Mouse (Mus musculus) forelimb bud, embryonic 11.5 days (tissue): ENCODE data around the gene Zc3hc1.
A peak's percentile ranks its signal among the peaks of the same experiment; 100 is the strongest.

Experiments
- DNase-seq: peaks from one replicate; pipeline ENCODE4 v3.0.0-alpha.2; 2012; ENCODE audit warnings: low read depth, low spot score

Gene Zc3hc1

DNA sequence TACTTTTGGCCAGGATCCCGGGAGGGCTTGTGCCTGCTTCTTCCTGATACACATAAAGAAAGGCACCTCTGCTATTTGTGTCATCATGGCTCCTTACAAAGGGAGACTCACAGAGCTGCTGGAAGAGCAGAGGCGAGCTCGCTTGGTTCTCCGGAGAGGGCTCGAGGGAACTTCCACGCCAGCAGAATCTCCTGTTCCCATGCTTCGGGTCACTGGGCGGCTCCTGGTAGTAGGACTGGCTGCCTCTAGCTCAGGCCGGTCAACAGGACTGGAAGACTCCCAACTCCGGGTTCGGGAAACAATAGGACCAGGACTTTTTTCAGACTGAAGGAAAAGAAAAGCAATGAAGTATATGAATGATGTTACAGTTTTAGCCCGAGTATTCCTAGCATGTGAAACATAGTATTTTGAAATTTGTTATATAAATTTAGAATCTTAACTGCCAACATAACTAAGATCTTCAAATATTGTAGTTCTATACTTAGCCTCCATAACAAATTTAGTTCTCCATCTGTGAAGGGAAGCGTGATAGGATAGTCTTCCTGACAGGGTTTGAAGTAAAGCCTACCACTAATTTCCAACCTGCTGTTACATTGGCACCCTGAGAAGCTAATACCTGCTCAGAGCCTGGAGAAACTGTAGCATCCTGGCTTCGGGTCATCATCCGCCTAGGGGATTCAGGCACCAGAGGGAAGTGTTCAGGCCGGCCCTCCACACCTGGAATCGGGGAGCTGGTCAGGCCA, 18.0 kb downstream of the Zc3hc1 start:
- no peak for DNase-seq

DNA sequence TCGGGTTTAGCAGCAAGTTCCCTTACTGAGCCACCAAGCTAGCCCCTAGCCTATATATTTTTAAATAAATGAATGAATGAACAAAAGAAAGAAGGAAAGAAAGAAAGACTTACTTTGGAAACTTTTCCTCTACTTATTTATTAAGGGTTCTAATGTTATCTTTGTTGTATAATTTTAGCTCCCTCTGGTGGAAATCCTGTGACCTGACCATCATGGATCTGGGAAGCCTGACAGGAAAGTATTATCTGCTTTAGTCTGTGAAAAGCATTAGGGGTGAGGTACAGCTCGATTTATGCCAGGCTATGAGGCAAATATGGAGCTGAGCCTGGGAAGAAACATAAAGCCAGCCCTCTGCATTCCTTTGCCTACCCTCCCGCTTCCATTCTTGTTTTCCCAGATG, 21.5 kb downstream of the Zc3hc1 start:
- no peak for DNase-seq

GRCm38 (mm10) chr6:30363808-30364207, 27.0 kb downstream of the Zc3hc1 start:
- no peak for DNase-seq

DNA sequence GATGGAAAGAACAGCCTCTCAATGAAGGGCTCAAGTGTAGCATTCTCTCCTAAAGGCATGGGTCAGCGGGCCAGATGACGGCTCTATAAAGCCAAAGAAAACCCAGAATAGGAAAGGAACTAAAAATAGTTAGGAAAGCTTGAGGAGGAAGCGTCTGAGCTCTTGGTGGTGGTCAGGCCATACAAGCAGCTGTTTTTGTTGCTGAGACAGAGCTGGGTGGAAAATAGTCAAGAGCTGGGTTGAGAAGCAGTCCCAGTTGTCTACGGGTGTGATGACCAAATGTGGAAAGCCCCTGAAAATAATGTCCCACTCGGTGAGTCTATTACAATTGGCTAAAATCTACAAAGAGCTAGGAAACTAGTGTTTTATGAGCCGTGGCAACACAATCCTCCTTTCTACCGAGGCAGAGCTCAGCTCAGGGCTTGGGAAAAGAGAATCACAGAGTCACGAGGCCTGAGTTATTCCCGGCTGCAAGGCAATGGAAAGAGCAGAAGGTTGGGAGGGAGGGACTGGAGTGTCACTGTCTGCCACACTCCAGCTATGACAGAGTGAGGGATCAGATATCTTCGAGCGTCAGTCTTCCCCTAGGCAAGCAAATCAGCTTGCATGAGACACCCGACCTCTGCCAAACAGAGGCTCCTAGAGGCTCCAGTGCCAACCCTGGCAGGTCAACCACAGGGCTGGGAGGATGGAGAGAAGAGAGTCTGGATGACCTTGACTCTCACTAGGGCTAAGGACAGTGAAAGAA, 30.9 kb downstream of the Zc3hc1 start:
- no peak for DNase-seq

DNA sequence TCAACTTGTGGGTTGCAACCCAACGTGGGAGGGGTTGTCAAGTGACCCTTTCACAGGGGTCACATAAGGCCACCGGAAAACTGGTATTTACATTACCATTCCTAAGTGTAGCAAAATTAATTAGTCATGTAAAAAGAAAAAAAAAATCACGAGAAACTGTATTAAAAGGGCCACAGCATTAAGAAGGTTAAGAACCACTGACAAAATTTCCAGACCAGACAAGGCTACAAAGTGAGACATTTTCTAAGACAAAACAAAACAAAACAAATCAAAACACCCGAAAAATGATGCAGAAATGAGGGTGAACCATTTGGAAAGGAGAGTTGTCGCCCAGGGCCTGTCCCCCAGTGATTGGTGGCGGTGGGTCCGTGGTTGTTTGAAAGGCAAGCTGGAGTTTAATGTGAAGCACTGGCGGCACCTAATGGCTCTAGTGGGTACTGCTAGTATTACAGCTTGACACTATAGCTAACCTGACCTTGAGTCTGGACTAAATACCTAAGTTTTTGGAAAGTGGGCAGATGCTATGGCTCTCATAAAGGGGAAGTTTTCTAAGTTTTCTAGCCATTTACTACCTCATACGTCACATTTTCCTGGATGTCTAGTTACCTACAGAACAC, 33.2 kb downstream of the Zc3hc1 start:
- DNase-seq = peak; percentile 86

DNA sequence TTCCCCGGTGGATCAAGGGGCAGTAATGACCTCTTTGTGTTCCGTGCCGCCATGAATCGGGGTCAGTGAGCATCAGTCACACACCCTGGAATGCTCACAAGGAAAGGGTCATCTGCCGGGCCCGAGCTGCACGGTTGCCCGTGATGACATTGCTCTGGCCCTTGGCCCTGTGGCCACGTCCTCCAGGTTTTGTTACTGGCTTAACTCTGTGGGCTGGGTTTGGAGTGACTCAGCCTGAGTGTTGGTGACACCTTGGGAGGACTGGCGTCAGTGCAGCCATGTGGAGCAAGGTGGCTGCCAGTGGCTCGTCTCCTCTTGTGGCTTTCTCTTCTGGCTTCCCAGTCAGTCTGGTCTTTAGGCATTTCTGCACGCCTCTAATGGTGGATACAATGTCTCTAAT, 34.1 kb downstream of the Zc3hc1 start:
- no peak for DNase-seq

- no peak for DNase-seq
These were observed 34.7 kb downstream of the Zc3hc1 start for GRCm38 (mm10) chr6:30356161-30356560.

GRCm38 (mm10) chr6:30355701-30356100, 35.1 kb downstream of the Zc3hc1 start:
- no peak for DNase-seq

DNA sequence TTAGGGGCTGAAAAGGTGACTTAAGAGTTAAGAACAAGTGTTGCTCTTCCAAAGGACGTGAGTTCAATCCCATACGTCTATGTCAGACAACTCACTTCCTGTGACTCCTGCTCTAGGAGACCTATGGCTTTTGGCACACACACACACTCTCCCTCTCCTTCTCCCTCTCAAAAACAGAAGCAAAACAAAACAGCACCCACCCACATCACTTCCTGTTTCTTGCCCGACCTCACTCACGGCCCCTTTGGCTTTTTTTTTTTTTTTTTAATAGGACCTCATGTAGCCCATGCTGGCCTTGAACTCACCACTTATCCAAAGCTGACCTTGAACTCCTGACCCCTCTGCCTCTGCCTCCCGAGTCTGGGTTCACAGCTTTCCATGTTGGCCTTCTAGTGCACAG, 36.1 kb downstream of the Zc3hc1 start:
- DNase-seq = no peak

DNA sequence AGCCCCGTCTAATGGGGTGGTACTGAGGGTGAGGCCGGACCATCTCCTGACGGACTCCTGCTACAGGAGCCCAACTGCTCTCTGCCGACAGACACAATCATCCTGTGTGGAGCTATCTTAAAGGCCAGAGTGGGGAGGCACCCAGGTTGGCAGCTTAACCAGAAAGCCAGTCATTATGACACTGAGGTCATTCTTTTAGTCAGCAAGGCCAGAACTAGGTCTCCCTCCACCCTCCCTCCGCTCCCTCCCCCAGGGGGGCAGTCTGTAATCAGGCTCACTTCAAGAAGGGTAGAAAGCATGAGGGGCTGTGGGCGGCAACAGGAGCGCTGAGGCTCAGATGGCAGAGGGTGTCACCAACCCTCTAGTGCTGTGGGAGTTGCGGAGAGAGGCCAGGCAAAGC, 37.2 kb downstream of the Zc3hc1 start:
- DNase-seq = no peak

DNA sequence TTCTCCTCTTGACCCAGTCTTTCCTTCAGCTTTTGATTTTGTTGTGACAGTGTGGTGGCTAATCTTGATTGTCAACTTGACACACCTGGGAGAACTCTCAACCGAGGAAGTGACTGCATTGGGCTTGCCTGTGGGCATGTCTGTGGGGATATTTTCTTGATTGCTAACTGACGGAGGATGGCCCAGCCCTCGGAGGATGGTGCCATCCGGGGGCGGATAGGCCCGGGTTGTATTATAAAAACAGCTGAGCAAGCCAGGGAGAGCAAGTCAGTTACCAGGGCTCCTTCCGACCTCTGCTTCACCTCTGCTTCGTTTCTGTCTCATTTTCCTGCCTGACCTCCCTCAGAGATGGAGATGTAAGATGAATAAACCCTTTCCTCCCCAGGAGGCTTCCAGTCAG, 38.1 kb downstream of the Zc3hc1 start:
- no peak for DNase-seq

DNA sequence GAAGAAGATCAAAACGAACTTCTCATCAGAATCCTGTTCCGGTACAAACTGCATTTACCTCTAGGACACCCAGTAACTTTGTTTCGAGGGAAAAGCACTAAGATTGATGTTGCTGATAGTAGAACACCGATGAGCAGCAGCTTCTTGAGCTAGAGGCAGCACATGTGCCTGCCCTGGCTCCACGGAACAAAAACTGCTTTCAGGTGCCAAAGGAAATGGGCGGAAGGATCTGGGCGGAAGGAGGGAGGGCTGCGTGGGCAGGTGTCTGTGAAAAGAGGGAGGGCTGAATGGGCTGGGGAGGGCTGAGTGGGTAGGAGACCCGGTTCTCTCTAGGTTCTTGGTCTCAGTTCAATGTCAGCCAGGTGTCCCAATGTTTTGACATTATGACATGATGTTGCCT, 39.5 kb downstream of the Zc3hc1 start:
- no peak for DNase-seq

- no peak for DNase-seq
These were observed 43.5 kb downstream of the Zc3hc1 start for GRCm38 (mm10) chr6:30347288-30347801.

- DNase-seq = no peak
These were observed 44.1 kb downstream of the Zc3hc1 start for GRCm38 (mm10) chr6:30346737-30347136.

DNA sequence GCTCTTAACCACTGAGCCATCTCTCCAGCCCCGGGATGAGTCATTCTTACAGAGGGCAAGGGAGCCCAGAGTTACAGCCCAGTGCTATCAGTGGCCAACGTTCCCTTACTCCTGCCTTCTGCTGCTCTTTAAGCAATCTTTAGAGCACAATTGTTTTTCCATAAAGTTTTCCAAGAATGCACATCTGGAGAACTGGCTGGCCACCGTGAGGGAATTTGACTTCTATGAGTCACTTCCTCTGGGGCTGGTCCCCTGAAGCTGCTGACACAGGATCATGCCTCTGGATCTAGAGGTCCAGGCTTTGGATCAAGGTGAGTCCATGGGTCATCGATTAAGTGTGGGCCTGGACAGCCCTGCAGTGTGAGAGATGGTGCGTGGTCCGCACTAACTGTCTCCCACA, 46.8 kb downstream of the Zc3hc1 start:
- no peak for DNase-seq

DNA sequence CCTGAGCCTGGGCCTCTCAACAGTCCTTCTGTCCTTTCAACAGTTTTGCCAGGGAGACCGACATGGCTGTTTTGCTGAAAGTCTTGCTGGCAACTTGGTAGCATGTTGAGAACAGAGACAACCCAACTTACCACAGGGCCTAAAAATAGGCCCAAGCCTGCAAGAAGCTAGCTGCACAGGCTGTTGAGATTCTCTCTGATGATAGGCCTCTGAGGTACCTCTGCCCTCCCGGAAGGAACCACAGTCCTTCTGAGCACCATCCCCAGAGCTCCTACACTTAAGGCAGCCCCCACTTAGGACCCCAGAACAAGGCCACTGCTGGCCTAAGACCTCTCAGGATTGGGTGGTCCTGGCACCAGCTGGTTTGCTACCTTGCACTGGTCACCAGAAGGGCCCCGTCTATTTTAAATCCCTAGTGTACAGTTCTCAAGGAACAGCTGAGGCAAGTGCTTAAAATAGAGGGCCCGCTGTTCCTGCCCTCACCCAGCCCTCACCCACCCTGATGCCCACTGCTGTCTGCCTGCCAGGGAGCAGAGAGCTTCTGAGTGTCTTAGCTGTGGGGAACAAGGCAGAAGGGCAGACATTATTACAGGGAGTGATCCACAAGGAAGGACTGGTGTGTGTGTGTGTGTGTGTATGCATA, 50.5 kb downstream of the Zc3hc1 start:
- DNase-seq = no peak

DNA sequence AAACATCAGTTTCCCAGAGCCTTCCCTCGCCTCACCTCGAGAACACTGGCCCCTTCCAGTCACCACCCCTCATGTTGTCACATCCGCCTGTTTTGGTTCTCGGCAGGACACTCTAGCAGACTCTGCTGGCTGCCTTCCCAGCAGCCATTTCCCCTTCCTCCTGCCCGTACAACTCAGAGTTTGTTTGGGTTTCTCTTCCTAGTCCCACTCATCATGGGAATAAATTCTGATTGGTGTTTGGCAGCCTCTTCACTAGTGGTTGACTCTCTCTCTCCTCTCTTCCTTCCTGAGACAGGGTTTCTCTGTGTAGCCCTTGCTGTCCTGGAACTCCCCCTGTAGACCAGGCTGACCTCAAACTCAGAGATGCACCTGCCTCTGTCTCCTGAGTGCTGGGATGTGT, 53.9 kb downstream of the Zc3hc1 start:
- DNase-seq = no peak

DNA sequence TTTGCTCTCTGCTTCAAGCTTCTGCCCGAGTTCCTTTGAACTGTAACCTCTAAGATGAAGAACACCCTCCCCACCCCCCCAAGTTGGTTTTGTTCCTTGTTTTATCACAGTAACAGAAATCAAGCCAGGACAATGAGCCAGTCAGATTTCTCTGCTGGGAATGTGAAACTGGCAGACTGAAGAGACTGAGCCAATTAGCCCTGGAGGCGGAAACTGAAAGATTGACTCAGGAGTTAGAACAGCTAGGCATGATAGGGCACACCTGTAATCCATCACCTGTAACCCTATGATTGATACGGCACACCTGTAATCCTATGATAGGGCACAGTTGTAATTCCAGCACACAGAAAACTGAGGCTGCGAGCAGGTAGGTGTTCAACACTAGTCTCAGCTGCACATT, 58.6 kb downstream of the Zc3hc1 start:
- DNase-seq = peak; percentile 26

- no peak for DNase-seq
These were observed 60.1 kb downstream of the Zc3hc1 start for GRCm38 (mm10) chr6:30330706-30331105.

- DNase-seq = no peak
These were observed 64.8 kb downstream of the Zc3hc1 start for GRCm38 (mm10) chr6:30325932-30326501.

- DNase-seq = no peak
These were observed 69.8 kb downstream of the Zc3hc1 start for GRCm38 (mm10) chr6:30321002-30321401.

DNA sequence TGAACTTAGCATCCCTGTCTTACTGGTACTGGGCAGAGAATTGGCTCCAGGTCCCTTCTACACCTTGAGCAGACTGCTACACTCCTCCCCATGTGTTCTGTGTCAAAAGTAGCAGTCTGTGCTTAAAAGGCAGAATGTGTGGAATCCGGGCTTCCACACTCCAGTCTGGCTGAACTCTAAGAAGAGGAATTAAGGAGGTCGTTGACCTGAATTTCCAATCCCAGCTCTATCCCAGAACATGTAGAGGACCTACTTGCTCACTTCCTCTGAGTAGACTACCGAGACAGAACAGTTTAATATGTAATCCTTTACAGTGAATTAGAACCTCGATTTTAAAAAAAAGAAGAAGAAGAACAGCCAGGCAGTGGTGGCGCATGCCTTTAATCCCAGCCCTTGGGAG, 71.6 kb downstream of the Zc3hc1 start:
- no peak for DNase-seq
